Mouse (Mus musculus): Measurements from ENCODE around the gene Zfhx3. TPM values are rescaled to one million over a fixed set of nuclear protein-coding genes. Genes with fewer than 3 reads are reported as not detected.

The Zfhx3 gene
- polyA plus RNA-seq, 1 experiment from 2014 or later: 34.7 TPM

- 0 out of 2 replicates have a peak overlapping the region, but pooled peaks have one; percentile 54 for H3K27ac ChIP-seq
- H3K9ac ChIP-seq: no peak overlapping the region
- ATAC-seq (ENCODE audit: low FRiP score): no peak
- no peak overlapping the region for H3K4me3 ChIP-seq (replicated peaks; ENCODE audit: low read length)
- H3K36me3 ChIP-seq (replicated peaks; ENCODE audit: control insufficient read depth, insufficient read depth): no peaks in the 10 kb centered on the region
- H3K4me1 ChIP-seq (replicated peaks; ENCODE audit: control insufficient read depth, insufficient read depth, low read length): no peaks in the 10 kb centered on the region
- 80% methylated on average over 4 of the region's 4 CpGs for WGBS
- no peaks in the 10 kb centered on the region for H3K27me3 ChIP-seq (ENCODE audit: control insufficient read depth, insufficient read depth, low read length)
- no peaks in the 10 kb centered on the region for H3K9me3 ChIP-seq (ENCODE audit: control insufficient read depth, low read length)
- H3K4me2 ChIP-seq (replicated peaks): no peak overlapping the region
- no peak for DNase-seq (ENCODE audit: low spot score)
Observed at GRCm38 (mm10) chr8:108183296-108183695, 240.9 kb downstream of the Zfhx3 start.

GRCm38 (mm10) chr8:108183948-108184347 lies 241.5 kb downstream of the Zfhx3 start:
- Histone ChIP-seq H3K4me3 (replicated peaks; ENCODE audit: low read length) (no peak overlapping the region), H3K4me1 (replicated peaks; ENCODE audit: control insufficient read depth, insufficient read depth, low read length) (no peaks in the 10 kb centered on the region), H3K9ac (no peak overlapping the region), H3K4me2 (replicated peaks) (no peak overlapping the region), H3K27ac (no peak overlapping the region), H3K27me3 (ENCODE audit: control insufficient read depth, insufficient read depth, low read length) (no peaks in the 10 kb centered on the region), H3K9me3 (ENCODE audit: control insufficient read depth, low read length) (no peaks in the 10 kb centered on the region), H3K36me3 (replicated peaks; ENCODE audit: control insufficient read depth, insufficient read depth) (no peaks in the 10 kb centered on the region)
- DNase-seq (ENCODE audit: low spot score) (no peak), ATAC-seq (ENCODE audit: low FRiP score) (no peak)
- WGBS: 89% methylated on average over 8 of the region's 8 CpGs

- H3K4me1 ChIP-seq (replicated peaks; ENCODE audit: control insufficient read depth, insufficient read depth, low read length): no peaks in the 10 kb centered on the region
- H3K27me3 ChIP-seq (ENCODE audit: control insufficient read depth, insufficient read depth, low read length): no peaks in the 10 kb centered on the region
- 97% methylated on average over 3 of the region's 3 CpGs for WGBS
- H3K9ac ChIP-seq: no peak overlapping the region
- ATAC-seq (ENCODE audit: low FRiP score): no peak
- no peak overlapping the region for H3K4me2 ChIP-seq (replicated peaks)
- H3K36me3 ChIP-seq (replicated peaks; ENCODE audit: control insufficient read depth, insufficient read depth): no peaks in the 10 kb centered on the region
- no peak overlapping the region for H3K4me3 ChIP-seq (replicated peaks; ENCODE audit: low read length)
- no peak overlapping the region for H3K27ac ChIP-seq
- no peak for DNase-seq (ENCODE audit: low spot score)
- no peaks in the 10 kb centered on the region for H3K9me3 ChIP-seq (ENCODE audit: control insufficient read depth, low read length)
Observed at GRCm38 (mm10) chr8:108186289-108186688, 243.8 kb downstream of the Zfhx3 start.

GRCm38 (mm10) chr8:108188044-108188443 lies 245.6 kb downstream of the Zfhx3 start:
- H3K4me3 ChIP-seq (replicated peaks; ENCODE audit: low read length): no peak overlapping the region
- no peak overlapping the region for H3K4me2 ChIP-seq (replicated peaks)
- no peaks in the 10 kb centered on the region for H3K36me3 ChIP-seq (replicated peaks; ENCODE audit: control insufficient read depth, insufficient read depth)
- H3K4me1 ChIP-seq (replicated peaks; ENCODE audit: control insufficient read depth, insufficient read depth, low read length): no peaks in the 10 kb centered on the region
- ATAC-seq (ENCODE audit: low FRiP score) (no peak), DNase-seq (ENCODE audit: low spot score) (no peak)
- whole genome bisulfite sequencing: 57% methylated on average over 4 of the region's 4 CpGs
- no peaks in the 10 kb centered on the region for H3K9me3 ChIP-seq (ENCODE audit: control insufficient read depth, low read length)
- H3K27ac ChIP-seq: no peak overlapping the region
- H3K27me3 ChIP-seq (ENCODE audit: control insufficient read depth, insufficient read depth, low read length): no peaks in the 10 kb centered on the region
- H3K9ac ChIP-seq: no peak overlapping the region

GRCm38 (mm10) chr8:108194571-108194970 lies 252.1 kb downstream of the Zfhx3 start:
- H3K27me3 ChIP-seq (ENCODE audit: control insufficient read depth, insufficient read depth, low read length): no peaks in the 10 kb centered on the region
- H3K4me1 ChIP-seq (replicated peaks; ENCODE audit: control insufficient read depth, insufficient read depth, low read length): no peaks in the 10 kb centered on the region
- WGBS: 40% methylated on average over 8 of the region's 8 CpGs
- no peak for DNase-seq (ENCODE audit: low spot score)
- no peak overlapping the region for H3K9ac ChIP-seq
- no peak for ATAC-seq (ENCODE audit: low FRiP score)
- no peaks in the 10 kb centered on the region for H3K9me3 ChIP-seq (ENCODE audit: control insufficient read depth, low read length)
- no peak overlapping the region for H3K4me3 ChIP-seq (replicated peaks; ENCODE audit: low read length)
- no peak overlapping the region for H3K4me2 ChIP-seq (replicated peaks)
- H3K27ac ChIP-seq: no peak overlapping the region
- no peaks in the 10 kb centered on the region for H3K36me3 ChIP-seq (replicated peaks; ENCODE audit: control insufficient read depth, insufficient read depth)

GRCm38 (mm10) chr8:108215026-108215425 lies 272.6 kb downstream of the Zfhx3 start:
- Histone ChIP-seq H3K9me3 (ENCODE audit: control insufficient read depth, low read length) (0 out of 2 replicates have a peak, but pooled peaks cover 5% of the 10 kb centered on the region), H3K9ac (no peak overlapping the region), H3K4me2 (replicated peaks) (no peak overlapping the region), H3K27ac (no peak overlapping the region), H3K4me3 (replicated peaks; ENCODE audit: low read length) (no peak overlapping the region), H3K36me3 (replicated peaks; ENCODE audit: control insufficient read depth, insufficient read depth) (no peaks in the 10 kb centered on the region), H3K27me3 (ENCODE audit: control insufficient read depth, insufficient read depth, low read length) (0 out of 2 replicates have a peak, but pooled peaks cover 4% of the 10 kb centered on the region), H3K4me1 (replicated peaks; ENCODE audit: control insufficient read depth, insufficient read depth, low read length) (peaks cover 16% of the 10 kb centered on the region)
- WGBS: 83% methylated on average over 3 of the region's 3 CpGs
- ATAC-seq (ENCODE audit: low FRiP score): no peak
- no peak for DNase-seq (ENCODE audit: low spot score)

GRCm38 (mm10) chr8:108218171-108218840 lies 275.9 kb downstream of the Zfhx3 start:
- 15% methylated on average over 13 of the region's 13 CpGs for WGBS

GRCm38 (mm10) chr8:108220511-108220910 lies 278.1 kb downstream of the Zfhx3 start:
- no peaks in the 10 kb centered on the region for H3K36me3 ChIP-seq (replicated peaks; ENCODE audit: control insufficient read depth, insufficient read depth)

More at GRCm38 (mm10) chr8:108218171-108218840, 275.9 kb downstream of the Zfhx3 start:
- no peak overlapping the region for H3K4me2 ChIP-seq (replicated peaks)
- peaks cover 16% of the 10 kb centered on the region for H3K4me1 ChIP-seq (replicated peaks; ENCODE audit: control insufficient read depth, insufficient read depth, low read length)
- peak overlapping the region; percentile 18 for H3K27ac ChIP-seq
- no peak overlapping the region for H3K4me3 ChIP-seq (replicated peaks; ENCODE audit: low read length)
- H3K27me3 ChIP-seq (ENCODE audit: control insufficient read depth, insufficient read depth, low read length): peaks cover 10% of the 10 kb centered on the region; the same call in 1 of the 2 replicates
- no peak overlapping the region for H3K9ac ChIP-seq
- H3K36me3 ChIP-seq (replicated peaks; ENCODE audit: control insufficient read depth, insufficient read depth): no peaks in the 10 kb centered on the region
- ATAC-seq (ENCODE audit: low FRiP score): no peak
- peak; percentile 55 for DNase-seq (ENCODE audit: low spot score)
- no peaks in the 10 kb centered on the region for H3K9me3 ChIP-seq (ENCODE audit: control insufficient read depth, low read length)

GRCm38 (mm10) chr8:108222091-108222490 lies 279.6 kb downstream of the Zfhx3 start:
- ATAC-seq (ENCODE audit: low FRiP score): no peak
- Histone ChIP-seq H3K9ac (no peak overlapping the region), H3K4me3 (replicated peaks; ENCODE audit: low read length) (no peak overlapping the region), H3K27ac (no peak overlapping the region), H3K36me3 (replicated peaks; ENCODE audit: control insufficient read depth, insufficient read depth) (no peaks in the 10 kb centered on the region), H3K9me3 (ENCODE audit: control insufficient read depth, low read length) (no peaks in the 10 kb centered on the region; the same call in 1 of the 2 replicates), H3K4me2 (replicated peaks) (no peak overlapping the region), H3K27me3 (ENCODE audit: control insufficient read depth, insufficient read depth, low read length) (peaks cover 10% of the 10 kb centered on the region; the same call in 1 of the 2 replicates), H3K4me1 (replicated peaks; ENCODE audit: control insufficient read depth, insufficient read depth, low read length) (peaks cover 15% of the 10 kb centered on the region)
- DNase-seq (ENCODE audit: low spot score): no peak
- 74% methylated on average over 2 of the region's 2 CpGs for WGBS

More at GRCm38 (mm10) chr8:108220511-108220910, 278.1 kb downstream of the Zfhx3 start:
- ATAC-seq (ENCODE audit: low FRiP score): no peak
- no peak overlapping the region for H3K4me2 ChIP-seq (replicated peaks)
- H3K27ac ChIP-seq: no peak overlapping the region
- DNase-seq (ENCODE audit: low spot score): no peak
- no peak overlapping the region for H3K9ac ChIP-seq
- H3K4me1 ChIP-seq (replicated peaks; ENCODE audit: control insufficient read depth, insufficient read depth, low read length): peaks cover 16% of the 10 kb centered on the region
- WGBS: 65% methylated on average over 3 of the region's 3 CpGs
- no peaks in the 10 kb centered on the region for H3K9me3 ChIP-seq (ENCODE audit: control insufficient read depth, low read length)
- peaks cover 10% of the 10 kb centered on the region; the same call in 1 of the 2 replicates for H3K27me3 ChIP-seq (ENCODE audit: control insufficient read depth, insufficient read depth, low read length)
- no peak overlapping the region for H3K4me3 ChIP-seq (replicated peaks; ENCODE audit: low read length)

Measured in hindbrain, embryonic 14.5 days (tissue).